Mouse (Mus musculus) lung, postnatal 14 days (tissue): Measurements from ENCODE around the gene Snupn.
"Not testable (repeated sequence)": the region's sequence is repeated elsewhere in the genome, so short reads cannot be mapped to it uniquely, and the experiment has no call there.

ENCODE experiments used
- DNase-seq: peaks from one replicate; pipeline ENCODE4 v3.0.0; 2021

Gene Snupn

GRCm38 (mm10) chr9:56936861-56937222, 13.8 kb upstream of the Snupn start:
- no peak for DNase-seq

GRCm38 (mm10) chr9:56937223-56938160, 13.2 kb upstream of the Snupn start, which contains the start of gene Imp3:
Imp3 (plus strand) TSS chr9:56937475.
- DNase-seq, result peak; percentile 90

- DNase-seq, result no peak
These were observed 12.3 kb upstream of the Snupn start for GRCm38 (mm10) chr9:56938374-56938773.

- DNase-seq, result peak; percentile 63
These were observed 3.2 kb upstream of the Snupn start for GRCm38 (mm10) chr9:56947481-56947880.

GRCm38 (mm10) chr9:56948699-56949098, 2.0 kb upstream of the Snupn start:
- not testable (repeated sequence) for DNase-seq

GRCm38 (mm10) chr9:56949767-56950166, 911 bp upstream of the Snupn start:
- no peak for DNase-seq

GRCm38 (mm10) chr9:56953562-56953961, 2.9 kb downstream of the Snupn start:
- DNase-seq, result no peak

- DNase-seq, result no peak
These were observed 6.4 kb downstream of the Snupn start for GRCm38 (mm10) chr9:56956966-56957675.

GRCm38 (mm10) chr9:56958689-56959088, 8.0 kb downstream of the Snupn start:
- no peak for DNase-seq

GRCm38 (mm10) chr9:56961591-56961990, 10.9 kb downstream of the Snupn start:
- DNase-seq, result no peak

GRCm38 (mm10) chr9:56970158-56970557, 19.5 kb downstream of the Snupn start:
- DNase-seq, result no peak

- no peak for DNase-seq
These were observed 23.4 kb downstream of the Snupn start for GRCm38 (mm10) chr9:56973960-56974524.

GRCm38 (mm10) chr9:56975199-56975598, 24.5 kb downstream of the Snupn start:
- no peak for DNase-seq

- no peak for DNase-seq
These were observed 29.5 kb downstream of the Snupn start for GRCm38 (mm10) chr9:56980186-56980585.

- no peak for DNase-seq
These were observed 30.8 kb downstream of the Snupn start for GRCm38 (mm10) chr9:56981502-56981901.

- DNase-seq, result peak; percentile 93
These were observed 43.9 kb downstream of the Snupn start, which contains the start of gene Ptpn9 for GRCm38 (mm10) chr9:56994286-56995197. Ptpn9 (plus strand) TSS chr9:56994923.

- DNase-seq, result peak; percentile 60
These were observed 44.7 kb downstream of the Snupn start for GRCm38 (mm10) chr9:56995198-56996027.

- peak; percentile 18 for DNase-seq
These were observed 45.3 kb downstream of the Snupn start for GRCm38 (mm10) chr9:56996028-56996346.

GRCm38 (mm10) chr9:56997206-56997605, 46.5 kb downstream of the Snupn start:
- not testable (repeated sequence) for DNase-seq

GRCm38 (mm10) chr9:57003011-57003410, 52.3 kb downstream of the Snupn start:
- DNase-seq, result no peak

GRCm38 (mm10) chr9:57012393-57012792, 61.7 kb downstream of the Snupn start:
- no peak for DNase-seq

GRCm38 (mm10) chr9:57012895-57013294, 62.2 kb downstream of the Snupn start:
- DNase-seq, result no peak
